Mouse (Mus musculus): ENCODE data around the gene Stac.
A peak's percentile ranks its signal among the peaks of the same experiment; 100 is the strongest.

Gene Stac

DNA sequence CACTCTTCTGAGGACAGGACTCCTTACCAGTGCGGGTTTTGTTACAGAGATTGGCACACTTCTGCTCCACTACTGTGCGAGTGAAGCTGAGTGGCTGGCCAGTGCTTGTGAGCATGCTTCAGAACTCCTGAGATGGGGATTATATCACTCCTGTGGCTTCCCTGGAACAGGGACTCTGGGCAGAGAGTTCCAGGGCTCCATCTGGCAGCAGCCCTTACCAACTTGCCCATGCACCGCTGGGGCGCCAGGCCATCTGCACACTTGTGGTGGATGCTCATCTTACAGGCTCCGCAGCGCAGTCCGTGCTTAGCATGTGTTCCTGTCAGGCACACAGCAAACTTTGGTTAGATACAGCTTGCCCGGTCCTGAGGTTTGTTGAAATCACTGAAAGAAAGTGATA is 83.5 kb downstream of the Stac start:
- no peak for DNase-seq (ENCODE audit: low spot score)

DNA sequence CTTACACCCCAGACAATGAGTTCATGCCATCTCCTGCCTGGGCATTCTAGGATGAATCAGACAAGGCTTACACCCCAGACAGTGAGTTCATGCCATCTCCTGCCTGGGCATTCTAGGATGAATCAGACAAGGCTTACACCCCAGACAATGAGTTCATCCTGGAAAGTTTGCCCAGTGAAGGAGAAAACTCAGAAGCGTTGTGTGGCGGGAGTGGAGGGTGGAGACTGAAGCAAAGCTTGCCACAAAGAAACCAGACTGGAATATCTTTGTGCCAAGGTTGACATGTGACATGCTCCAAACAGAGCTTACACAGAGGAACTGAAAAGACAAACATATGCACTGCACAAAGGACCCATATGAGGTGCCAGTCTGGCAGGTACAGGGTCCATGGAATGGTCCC is 102.6 kb downstream of the Stac start:
- no peak for DNase-seq (ENCODE audit: low spot score)

- DNase-seq (ENCODE audit: low spot score) = no peak
Observed at GRCm38 (mm10) chr9:111578784-111579183, 111.4 kb downstream of the Stac start.

DNA sequence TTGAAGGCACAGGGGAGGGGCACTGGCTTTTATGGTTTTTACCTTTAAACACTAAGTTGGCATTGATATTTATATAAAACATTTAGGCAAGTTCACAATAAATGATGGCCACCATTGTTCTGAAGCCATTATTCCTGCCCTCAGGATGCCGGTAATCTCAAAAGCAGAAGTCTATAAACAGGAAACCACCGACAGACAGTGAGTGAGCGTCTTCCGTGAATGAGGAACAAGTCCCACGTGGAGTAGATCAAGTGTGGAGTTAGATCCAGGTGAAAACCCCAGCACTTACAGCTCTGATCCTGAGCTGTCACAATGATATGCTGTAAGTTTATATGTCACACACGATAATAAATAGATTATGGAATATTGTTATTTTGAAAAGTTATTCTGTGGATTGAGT is 112.7 kb downstream of the Stac start:
- DNase-seq (ENCODE audit: low spot score) = no peak

DNA sequence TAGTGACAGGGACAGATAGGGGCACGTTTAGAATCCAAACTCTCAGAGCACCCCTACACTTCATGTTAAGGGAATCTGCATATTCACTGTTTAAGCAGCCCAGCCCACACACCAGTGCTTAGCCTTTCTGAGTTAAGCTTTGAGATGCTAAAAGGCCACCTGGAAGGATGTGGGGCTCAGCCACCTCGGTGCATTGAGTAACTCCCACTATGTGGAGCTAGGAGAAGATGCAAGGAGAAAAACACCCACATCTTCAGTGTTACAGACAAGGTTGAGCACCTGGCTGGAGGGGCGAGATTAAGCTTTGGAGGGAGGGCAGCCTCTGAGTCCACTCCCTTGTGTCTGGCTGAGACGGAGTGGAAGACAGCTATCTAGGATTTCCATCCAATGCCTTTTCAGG is 114.3 kb downstream of the Stac start:
- DNase-seq (ENCODE audit: low spot score) = no peak

DNA sequence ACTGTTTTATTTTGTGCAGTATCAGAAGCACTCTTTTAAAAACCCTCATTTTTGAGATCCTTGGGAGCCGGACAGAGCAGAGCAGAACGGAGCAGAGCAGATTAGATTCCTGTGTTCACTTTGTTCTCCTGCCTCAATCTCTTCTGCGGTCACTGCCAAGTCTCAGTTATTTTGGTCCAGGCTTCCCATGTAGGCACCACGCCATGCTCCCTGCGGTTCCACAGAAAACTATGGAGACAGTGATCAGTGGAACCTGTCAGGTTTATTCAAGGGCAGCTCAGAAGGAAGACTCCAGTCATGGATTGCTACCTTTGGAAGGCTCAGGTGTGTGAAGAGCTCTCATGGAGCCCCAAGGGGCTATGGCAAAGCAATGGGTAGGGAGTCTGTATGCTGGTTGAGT is 116.3 kb downstream of the Stac start:
- no peak for DNase-seq (ENCODE audit: low spot score)

GRCm38 (mm10) chr9:111571619-111572018 is 118.5 kb downstream of the Stac start:
- no peak for DNase-seq (ENCODE audit: low spot score)

DNA sequence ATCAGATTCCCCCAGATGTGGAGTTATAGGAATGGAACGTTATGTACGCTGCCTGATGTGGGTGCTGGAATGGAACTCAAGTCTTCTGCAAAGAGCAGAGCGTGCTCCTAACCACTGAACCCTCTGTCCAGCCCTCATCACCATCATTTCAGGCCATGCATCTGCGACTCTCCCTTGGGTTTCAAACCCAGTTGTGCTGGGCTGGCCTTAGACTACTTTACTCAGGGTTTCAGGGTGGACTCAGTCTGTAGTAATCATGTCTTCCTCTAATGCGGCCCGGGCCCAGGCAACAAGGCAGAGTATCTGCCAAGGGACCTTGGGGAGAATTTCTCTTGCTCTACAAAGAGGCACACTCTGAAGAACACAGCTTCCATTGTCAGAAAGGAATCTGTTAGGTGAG is 126.0 kb downstream of the Stac start:
- DNase-seq (ENCODE audit: low spot score) = no peak

- no peak for DNase-seq (ENCODE audit: low spot score)
Observed at GRCm38 (mm10) chr9:111563226-111563625, 126.9 kb downstream of the Stac start.

GRCm38 (mm10) chr9:111562217-111562988 is 127.7 kb downstream of the Stac start:
- no peak for DNase-seq (ENCODE audit: low spot score)

GRCm38 (mm10) chr9:111556699-111557098 is 133.4 kb downstream of the Stac start:
- no peak for DNase-seq (ENCODE audit: low spot score)

- DNase-seq (ENCODE audit: low spot score) = no peak
Observed at GRCm38 (mm10) chr9:111552865-111553264, 137.3 kb downstream of the Stac start.

DNA sequence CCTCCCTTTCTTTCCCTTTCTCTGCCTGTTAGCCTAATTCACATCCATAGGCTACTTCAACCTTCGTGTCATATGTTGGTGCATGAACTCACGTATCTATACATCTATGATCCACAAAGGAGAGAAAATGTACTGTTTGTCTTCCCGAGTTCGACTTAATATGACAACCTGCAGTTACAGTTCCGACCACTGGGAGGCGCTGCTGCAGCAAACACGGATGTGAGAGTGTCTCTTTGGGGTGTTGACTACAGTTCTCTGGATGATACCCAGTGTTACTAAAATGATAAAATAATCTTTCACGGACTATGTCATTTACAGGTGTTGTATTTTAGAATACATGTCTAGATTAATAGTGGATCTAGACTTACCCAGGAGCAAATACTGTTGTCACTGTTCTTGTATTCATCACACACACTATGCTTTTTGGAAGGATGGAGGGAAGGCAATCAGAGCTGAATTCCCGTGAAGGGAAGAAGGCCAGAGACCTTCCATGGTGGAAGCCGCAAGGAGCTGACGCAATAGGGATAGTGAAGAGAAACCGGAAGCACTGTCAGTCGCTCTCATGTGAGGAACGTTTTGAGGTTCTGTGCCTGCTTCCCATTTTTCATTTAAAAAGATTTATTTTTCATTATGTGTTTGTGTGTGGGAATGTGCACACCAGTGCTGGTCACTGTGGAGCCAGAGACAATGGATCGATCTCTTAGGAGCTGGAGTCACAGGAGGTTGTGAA is 138.5 kb downstream of the Stac start:
- peak; percentile 43 for DNase-seq (ENCODE audit: low spot score)

DNA sequence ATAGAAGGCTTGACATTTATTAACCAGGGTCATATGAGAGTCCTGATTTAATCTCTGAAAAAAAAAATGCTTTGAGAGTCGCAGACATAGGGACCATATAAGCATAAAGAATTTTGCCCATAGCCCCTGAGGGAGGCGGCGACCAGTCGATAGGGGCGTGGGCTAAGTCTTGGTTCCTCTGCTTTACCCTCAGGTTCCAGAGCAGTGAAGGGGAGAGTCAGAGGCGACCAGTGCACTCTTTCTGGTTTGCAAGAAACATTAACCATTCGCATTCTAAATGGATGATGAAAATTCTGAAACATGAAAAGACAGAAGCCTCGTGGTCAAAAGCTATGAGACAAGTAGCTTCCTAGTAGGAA is 139.2 kb downstream of the Stac start:
- DNase-seq (ENCODE audit: low spot score) = no peak

- no peak for DNase-seq (ENCODE audit: low spot score)
Observed at GRCm38 (mm10) chr9:111550281-111550962, 139.7 kb downstream of the Stac start.

- DNase-seq (ENCODE audit: low spot score) = no peak
Observed at GRCm38 (mm10) chr9:111542663-111543062, 147.5 kb downstream of the Stac start.

DNA sequence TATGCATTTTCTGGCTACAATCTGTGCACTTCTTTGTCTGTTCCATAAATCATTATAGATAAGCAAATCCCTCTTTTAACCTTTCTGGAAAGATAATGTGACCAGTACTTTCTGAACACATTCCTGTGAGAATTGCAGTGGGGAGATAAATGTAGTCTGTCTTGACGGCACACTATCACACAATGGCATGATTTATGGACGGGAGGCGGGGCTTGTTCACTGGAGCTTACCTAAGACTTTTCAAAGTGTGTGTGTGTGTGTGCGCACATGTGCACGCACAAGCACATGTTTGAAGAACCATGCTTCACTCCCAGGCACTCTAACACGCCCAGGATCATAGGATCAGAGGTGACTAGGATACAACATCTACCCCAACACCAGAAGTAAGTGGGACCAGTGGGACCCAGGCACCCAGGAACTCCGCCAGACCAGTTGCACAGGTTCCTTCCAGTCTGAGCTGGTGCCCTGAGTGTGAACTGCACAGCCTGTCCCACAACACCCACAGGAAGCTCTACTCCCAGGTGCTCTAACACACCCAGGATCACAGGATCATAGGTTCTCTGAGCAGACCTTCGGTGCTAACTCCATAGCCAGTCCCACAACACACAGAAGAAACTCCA is 154.6 kb downstream of the Stac start:
- DNase-seq (ENCODE audit: low spot score) = no peak

- no peak for DNase-seq (ENCODE audit: low spot score)
Observed at GRCm38 (mm10) chr9:111534744-111535423, 155.3 kb downstream of the Stac start.

- no peak for DNase-seq (ENCODE audit: low spot score)
Observed at GRCm38 (mm10) chr9:111523871-111524270, 166.3 kb downstream of the Stac start.

DNA sequence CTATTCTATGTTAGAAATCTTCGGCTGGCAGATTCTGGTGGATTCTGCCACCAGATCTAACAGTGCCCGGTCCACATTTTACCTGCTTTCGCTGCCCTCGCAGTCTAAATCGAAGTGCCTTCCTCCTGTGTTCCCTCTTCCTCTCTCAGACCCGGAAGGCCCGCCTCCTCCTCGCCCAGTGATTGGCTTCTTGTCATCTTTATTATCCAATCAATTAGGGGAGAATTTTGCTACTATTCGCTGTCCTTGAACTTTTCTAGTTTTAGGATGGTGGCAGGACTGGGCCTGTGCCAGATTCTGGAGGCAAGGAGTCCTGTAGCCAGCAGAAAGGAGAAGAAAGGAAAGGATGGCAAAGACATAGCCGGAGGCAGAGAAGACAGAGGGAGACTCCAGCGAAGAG is 167.0 kb downstream of the Stac start:
- peak; percentile 60 for DNase-seq (ENCODE audit: low spot score)

DNA sequence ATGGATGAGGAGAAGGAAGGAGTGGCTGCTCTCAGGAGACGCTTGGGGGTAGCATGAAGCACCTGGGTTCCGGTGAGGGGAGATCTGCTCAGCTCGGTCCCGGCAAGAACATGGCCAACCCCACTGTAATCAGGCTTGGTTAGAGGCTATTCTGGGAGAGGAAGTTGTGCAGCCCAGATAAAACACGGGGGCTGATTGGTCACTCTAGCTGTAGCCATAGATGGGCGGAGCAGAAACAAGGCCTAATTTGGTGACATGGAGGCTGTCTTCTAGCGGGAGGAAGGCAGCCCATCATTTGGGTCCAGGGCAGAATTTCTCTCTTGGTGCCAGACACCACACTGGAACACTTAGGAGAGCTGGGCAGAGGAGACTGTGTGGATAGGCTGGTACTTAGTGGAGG is 167.9 kb downstream of the Stac start:
- DNase-seq (ENCODE audit: low spot score) = no peak

DNA sequence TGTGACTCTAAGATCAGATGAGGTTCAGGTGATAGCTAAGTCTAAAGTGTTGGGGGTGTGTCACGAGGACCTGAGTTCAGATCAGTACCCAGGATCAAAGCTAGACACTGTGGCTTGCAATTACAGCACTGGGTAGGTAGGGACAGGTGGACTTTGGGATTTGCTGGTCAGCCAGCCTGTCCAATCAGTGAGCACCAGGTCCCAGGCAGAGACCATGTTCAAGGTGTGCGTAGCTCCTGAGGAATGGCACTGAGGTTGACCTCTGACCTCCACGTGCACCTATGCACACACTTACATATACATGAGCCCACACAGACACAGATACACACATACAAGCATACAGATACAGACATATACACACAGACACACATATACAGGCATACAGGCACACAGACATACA is 174.6 kb downstream of the Stac start:
- no peak for DNase-seq (ENCODE audit: low spot score)

Measured in testis, postnatal 14 days (tissue).